Mouse (Mus musculus) yolk sac, embryonic 10.5 days (tissue): ENCODE data around the gene Olfr749.
A peak's percentile ranks its signal among the peaks of the same experiment; 100 is the strongest.
"Not testable (repeated sequence)": the region's sequence is repeated elsewhere in the genome, so short reads cannot be mapped to it uniquely, and the experiment has no call there.

Experiments used
- DNase-seq: peaks from one replicate; pipeline ENCODE4 v3.0.0-alpha.2; 2017; ENCODE audit warnings: low spot score

Gene Olfr749

GRCm38 (mm10) chr14:50744994-50745393 lies at the start of gene Olfr749:
TSS of gene Olfr749 (minus strand) at chr14:50745094.
- no peak for DNase-seq

- DNase-seq = no peak
These were observed 43.3 kb upstream of the Olfr749 start for GRCm38 (mm10) chr14:50788157-50788556.

GRCm38 (mm10) chr14:50785251-50785637 lies 40.4 kb upstream of the Olfr749 start, which contains the start of gene Ttc5:
TSS of gene Ttc5 (minus strand) at chr14:50785519.
- peak; percentile 89 for DNase-seq

- no peak for DNase-seq
These were observed 39.7 kb upstream of the Olfr749 start for GRCm38 (mm10) chr14:50784391-50785250.

GRCm38 (mm10) chr14:50782166-50782565 lies 37.3 kb upstream of the Olfr749 start:
- no peak for DNase-seq

- DNase-seq = no peak
These were observed 26.4 kb upstream of the Olfr749 start for GRCm38 (mm10) chr14:50771342-50771741.

GRCm38 (mm10) chr14:50765736-50766135 lies 20.8 kb upstream of the Olfr749 start:
- DNase-seq = no peak

GRCm38 (mm10) chr14:50758416-50759085 lies 13.7 kb upstream of the Olfr749 start:
- DNase-seq = no peak

GRCm38 (mm10) chr14:50741584-50741983 lies 3.3 kb downstream of the Olfr749 start:
- no peak for DNase-seq

GRCm38 (mm10) chr14:50740334-50740733 lies 4.6 kb downstream of the Olfr749 start:
- DNase-seq = no peak

- not testable (repeated sequence) for DNase-seq
These were observed 22.5 kb downstream of the Olfr749 start for GRCm38 (mm10) chr14:50722371-50722770.

GRCm38 (mm10) chr14:50719875-50720274 lies 25.0 kb downstream of the Olfr749 start:
- DNase-seq = peak; percentile 21

- no peak for DNase-seq
These were observed 37.8 kb downstream of the Olfr749 start, which contains the start of gene Olfr748 for GRCm38 (mm10) chr14:50707073-50707472. TSS of gene Olfr748 (plus strand) at chr14:50707373.

GRCm38 (mm10) chr14:50693106-50693505 lies 51.8 kb downstream of the Olfr749 start, which contains the start of gene Olfr747:
TSS of gene Olfr747 (minus strand) at chr14:50693206.
- no peak for DNase-seq
